Mouse (Mus musculus) sigmoid colon, adult 10 weeks (tissue): ENCODE measurements around the gene Olfr1198. TPM values are rescaled to one million over a fixed set of nuclear protein-coding genes. Genes with fewer than 3 reads are reported as not detected.

Source experiments
- polyA plus RNA-seq: library from polyadenylated mRNA; stranded (reverse); fragments of 350-450 nt; fragmentation: Illumina TruSeq; extraction: RNeasy Lipid Tissue Mini Kit (QIAGEN cat#74804); gene quantifications from one replicate; pipeline ENCODE4 v1.2.3, GENCODE M21; 2014; ENCODE audit warnings: low read depth, low replicate concordance

Olfr1198 gene
- not detected for polyA plus RNA-seq

DNA sequence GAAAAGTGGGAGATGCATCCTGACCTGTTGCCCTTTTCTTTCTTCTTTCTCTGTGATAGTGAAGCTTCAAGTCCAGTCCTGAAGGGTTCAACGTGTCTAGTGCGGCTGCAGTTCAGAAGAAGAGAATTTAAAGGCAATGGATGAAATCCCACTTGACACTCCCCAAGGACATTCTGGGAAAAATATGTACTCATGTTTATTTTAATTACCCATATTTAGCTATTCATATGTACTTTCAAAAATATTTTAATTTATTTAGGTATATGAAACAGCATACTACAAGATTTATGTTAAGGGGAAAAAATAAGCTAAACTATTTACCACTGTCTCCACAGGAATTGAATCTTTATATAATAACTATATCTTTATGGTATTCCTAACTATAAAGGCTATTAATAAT, at the start of gene Olfr1198:
Gene Olfr1198 (minus strand): TSS at position 101 of the 400 bp plus-strand sequence.

GRCm38 (mm10) chr2:88792736-88793135, 41.6 kb upstream of the Olfr1198 start, which contains the start of gene Olfr1201:
Olfr1201 (plus strand) TSS chr2:88793036.

GRCm38 (mm10) chr2:88770388-88770787, 19.2 kb upstream of the Olfr1198 start, which contains the start of gene Olfr1200:
Olfr1200 (minus strand) TSS chr2:88770488.

DNA sequence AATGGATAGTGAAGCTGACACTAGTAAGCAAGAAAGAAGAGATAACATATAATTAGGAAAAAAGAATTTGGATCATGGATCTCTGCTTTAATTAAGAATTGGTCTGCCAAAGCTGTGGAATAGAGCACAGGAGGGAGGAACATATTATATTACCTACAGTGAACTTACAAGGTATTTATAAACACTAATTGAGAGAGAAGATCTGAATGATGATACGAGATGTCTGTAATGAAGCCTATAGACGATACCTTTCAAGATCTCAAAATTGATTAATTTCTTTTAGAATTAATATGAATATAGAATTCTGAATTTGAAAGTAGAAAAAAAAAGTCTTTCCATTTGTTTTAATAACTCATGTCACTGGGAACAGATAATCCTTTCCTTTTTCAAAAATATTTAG, 9.2 kb upstream of the Olfr1198 start, which contains the start of gene Olfr1199:
Gene Olfr1199 (minus strand): TSS at position 101 of the 400 bp plus-strand sequence.

DNA sequence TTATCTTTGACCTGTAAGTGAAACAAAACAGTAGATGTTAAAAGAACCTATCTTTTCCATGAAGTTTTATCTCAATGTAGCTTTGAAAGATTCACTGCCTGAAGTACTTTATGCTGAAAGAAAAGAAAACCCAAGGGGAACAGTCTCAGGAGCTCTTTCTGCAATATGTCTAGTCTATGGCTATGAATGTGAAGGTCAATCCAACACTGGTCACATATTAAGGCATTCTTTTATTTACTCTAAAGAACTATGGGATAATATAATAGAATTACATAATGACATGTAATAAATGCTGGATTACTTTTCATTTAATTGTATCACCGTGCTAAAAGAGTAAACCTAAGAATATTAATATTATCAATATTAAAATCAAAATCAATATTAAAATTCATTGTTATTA, 18.9 kb downstream of the Olfr1198 start, which contains the start of gene Olfr1197:
Gene Olfr1197 (minus strand): TSS at position 101 of the 400 bp plus-strand sequence.

GRCm38 (mm10) chr2:88704497-88704896, 46.7 kb downstream of the Olfr1198 start, which contains the start of gene Olfr1196:
Olfr1196 (minus strand) TSS chr2:88704597.

Other genes with a start within 250 kb of the Olfr1198 start
- gene Olfr1186, start 232.8 kb downstream of the Olfr1198 start, polyA plus RNA-seq, result not detected
- gene Olfr1188, start 194.4 kb downstream of the Olfr1198 start, polyA plus RNA-seq, result not detected
- gene Olfr1189, start 164.9 kb downstream of the Olfr1198 start, polyA plus RNA-seq, result not detected
- gene Olfr1191-ps1, start 110.8 kb downstream of the Olfr1198 start, polyA plus RNA-seq, result not detected
- not detected for gene Olfr1192-ps1, start 102.9 kb downstream of the Olfr1198 start, polyA plus RNA-seq
- gene Olfr1193, start 75.7 kb downstream of the Olfr1198 start, polyA plus RNA-seq, result not detected
- not detected for gene Olfr1195, start 62.2 kb downstream of the Olfr1198 start, polyA plus RNA-seq
- gene Olfr1196, start 46.8 kb downstream of the Olfr1198 start, polyA plus RNA-seq, result not detected
- not detected for gene Olfr1197, start 19.0 kb downstream of the Olfr1198 start, polyA plus RNA-seq
- gene Olfr1199, start 9.1 kb upstream of the Olfr1198 start, polyA plus RNA-seq, result not detected
- gene Olfr1200, start 19.1 kb upstream of the Olfr1198 start, polyA plus RNA-seq, result not detected
- gene Olfr1201, start 41.7 kb upstream of the Olfr1198 start, polyA plus RNA-seq, result not detected
- gene Olfr1202, start 63.1 kb upstream of the Olfr1198 start, polyA plus RNA-seq, result not detected
- gene Olfr1205, start 78.4 kb upstream of the Olfr1198 start, polyA plus RNA-seq, result not detected
- gene Olfr1204, start 97.9 kb upstream of the Olfr1198 start, polyA plus RNA-seq, result not detected
- gene Olfr1206, start 111.9 kb upstream of the Olfr1198 start, polyA plus RNA-seq, result not detected
- not detected for gene Olfr1208, start 150.9 kb upstream of the Olfr1198 start, polyA plus RNA-seq
- not detected for gene Olfr1209, start 163.8 kb upstream of the Olfr1198 start, polyA plus RNA-seq
- not detected for gene Olfr1211, start 186.7 kb upstream of the Olfr1198 start, polyA plus RNA-seq
- gene Olfr1212, start 202.6 kb upstream of the Olfr1198 start, polyA plus RNA-seq, result not detected
- not detected for gene Gm13762, start 228.9 kb upstream of the Olfr1198 start, polyA plus RNA-seq
- not detected for gene Olfr1214, start 241.3 kb upstream of the Olfr1198 start, polyA plus RNA-seq